Mouse (Mus musculus): Measurements from ENCODE around the gene Olfr618.

DNA sequence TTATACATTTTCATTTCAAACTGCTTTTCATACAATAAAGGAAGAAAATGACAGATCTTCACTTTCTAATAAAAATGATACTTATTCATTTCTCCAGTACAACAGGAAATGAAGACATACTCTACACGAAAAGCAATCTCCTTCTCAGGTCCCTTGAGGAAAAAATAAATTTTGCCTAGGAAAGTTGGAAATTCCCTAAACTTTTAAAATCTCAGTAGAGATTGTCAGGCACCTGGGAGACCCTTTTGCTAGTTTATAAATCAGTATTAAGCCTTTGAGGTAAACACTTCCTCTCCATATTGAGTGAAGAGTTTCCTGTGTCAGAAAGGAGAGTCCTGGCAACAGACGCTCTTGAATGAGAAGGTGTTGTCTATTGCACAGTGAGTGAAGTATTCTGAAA lies 42.1 kb upstream of the Olfr618 start, which contains the start of gene Olfr613:
- TF ChIP-seq CTCF (conservative IDR thresholded peaks at IDR 0.05; ENCODE audit: low read length) (no peak), POU5F1 (IDR thresholded peaks at IDR 0.05; ENCODE audit: borderline replicate concordance, low read length) (no peak)

All from E14TG2a.4 (cell line).